In genomic region chr8:72277244-72277643, GRCm38 (mm10) we compare ENCODE assay signal across 16 mouse cellular contexts. TPM values are rescaled to one million over a fixed set of nuclear protein-coding genes. Genes with fewer than 3 reads are reported as not detected.
DNase-seq lines count a peak whose midpoint lies in the region; ATAC-seq lines count a peak whose summit lies in the region.
"Had no signal": no experiment of that assay in that cellular context is flagged by ENCODE, and none has a peak within 500 bp of the region (broad histone marks: within the 10 kb centered on the region; RNA-seq: fewer than 3 reads in every experiment).

No protein-coding gene starts in this region.

- H3K4me3 ChIP-seq in heart, embryonic 10.5 days: no peak overlapping the region
- H3K4me3 ChIP-seq in liver, embryonic 13.5 days (replicated peaks): no peak overlapping the region
- H3K4me3 ChIP-seq: embryonic facial prominence, embryonic 13.5 days; heart, embryonic 12.5 days; kidney, embryonic 15.5 days; lung, embryonic 15.5 days; megakaryocyte, embryonic 14.5 days; neural tube, embryonic 15.5 days had no signal

- DNase-seq in heart, embryonic 10.5 days (ENCODE audit: low spot score): no peak
- no peak for DNase-seq in heart, postnatal 25 days (ENCODE audit: low spot score)
- DNase-seq in liver, embryonic 13.5 days: no peak
- peak; percentile 51 to 65 for DNase-seq in natural killer cell, adult 2 months (ENCODE audit: low spot score in 2 of 2)
- no peak for DNase-seq in Muller cell, postnatal 12 days (ENCODE audit: inconsistent ontology term)
- no peak for DNase-seq in left cerebral cortex, postnatal 25 days (ENCODE audit: low spot score in 2 of 2)
- DNase-seq: adrenal gland, postnatal 25 days; cerebellum, postnatal 10 days had no signal

- 31% methylated on average over 3 of the region's 3 CpGs for WGBS in heart, embryonic 10.5 days
- WGBS in liver, embryonic 13.5 days (ENCODE audit: insufficient replicate concordance): 12% methylated on average over 3 of the region's 3 CpGs

- ATAC-seq in activated CD4-positive, CD25-positive, alpha-beta regulatory T cell, adult 4 months: peak; percentile 34
- peak; percentile 65 for ATAC-seq in liver, embryonic 13.5 days (ENCODE audit: low read depth)
- no peak for ATAC-seq in erythroblast, adult 5-6 weeks (replicated peaks; ENCODE audit: low FRiP score, poor library complexity, severe bottlenecking)

- 0 out of 2 replicates have a peak overlapping the region, but pooled peaks have one; percentile 26 for H3K27ac ChIP-seq in heart, embryonic 10.5 days
- H3K27ac ChIP-seq in liver, embryonic 13.5 days: no peak overlapping the region
- H3K27ac ChIP-seq: embryonic facial prominence, embryonic 13.5 days; kidney, embryonic 15.5 days; lung, embryonic 15.5 days; neural tube, embryonic 15.5 days had no signal

- H3K9ac ChIP-seq in liver, embryonic 13.5 days: no peak overlapping the region
- H3K9ac ChIP-seq: embryonic facial prominence, embryonic 13.5 days; heart, embryonic 12.5 days; kidney, embryonic 15.5 days; lung, embryonic 15.5 days; neural tube, embryonic 15.5 days had no signal

- H3K36me3 ChIP-seq in heart, embryonic 10.5 days: no peaks in the 10 kb centered on the region
- no peaks in the 10 kb centered on the region for H3K36me3 ChIP-seq in liver, embryonic 13.5 days
- H3K36me3 ChIP-seq: embryonic facial prominence, embryonic 13.5 days; heart, embryonic 12.5 days; kidney, embryonic 15.5 days; lung, embryonic 15.5 days; neural tube, embryonic 15.5 days had no signal

- no peak overlapping the region for H3K4me2 ChIP-seq in liver, embryonic 13.5 days
- H3K4me2 ChIP-seq: embryonic facial prominence, embryonic 13.5 days; heart, embryonic 12.5 days; kidney, embryonic 15.5 days; lung, embryonic 15.5 days; neural tube, embryonic 15.5 days had no signal

- intact Hi-C loops in heart, postnatal 25 days (cut with DNase I): loop anchor here (2.0 kb wide), 1 partner anchor 16 kb away; no protein-coding TSS in a partner anchor
- intact Hi-C loops in left cerebral cortex, postnatal 25 days (cut with DNase I): no loop called here

- no peaks in the 10 kb centered on the region for H3K27me3 ChIP-seq in heart, embryonic 10.5 days (ENCODE audit: insufficient read depth, poor library complexity, severe bottlenecking)
- peaks cover 5% of the 10 kb centered on the region; the same call in 1 of the 2 replicates for H3K27me3 ChIP-seq in liver, embryonic 13.5 days
- H3K27me3 ChIP-seq: embryonic facial prominence, embryonic 13.5 days; heart, embryonic 12.5 days; kidney, embryonic 15.5 days; lung, embryonic 15.5 days; neural tube, embryonic 15.5 days had no signal

- H3K9me3 ChIP-seq in heart, embryonic 10.5 days: no peaks in the 10 kb centered on the region
- H3K9me3 ChIP-seq in liver, embryonic 13.5 days (replicated peaks): no peaks in the 10 kb centered on the region
- H3K9me3 ChIP-seq: embryonic facial prominence, embryonic 13.5 days; kidney, embryonic 15.5 days; lung, embryonic 15.5 days; megakaryocyte, embryonic 14.5 days; neural tube, embryonic 15.5 days had no signal

- H3K4me1 ChIP-seq in heart, embryonic 10.5 days: peaks cover 8% of the 10 kb centered on the region
- peaks cover 22% of the 10 kb centered on the region for H3K4me1 ChIP-seq in liver, embryonic 13.5 days (replicated peaks)
- H3K4me1 ChIP-seq: embryonic facial prominence, embryonic 13.5 days; neural tube, embryonic 15.5 days had no signal

RNA-seq across cellular contexts. Expression of gene Gm10282, which starts 27.8 kb away (rescaled TPM):
- 19.8 and 23.4 TPM in 2 replicates for polyA plus RNA-seq in heart, embryonic 10.5 days (2016; fragmentation: Nextera tagmentation; extraction: Ambion mirVana)
- 10 to 100 TPM in 1 of 2 experiments, 1 to 10 TPM in 1; 7.6 to 10.1 TPM for total RNA-seq in heart, postnatal 25 days (2021)
- polyA plus RNA-seq in activated CD4-positive, CD25-positive, alpha-beta regulatory T cell, adult 4 months (2017; shearing (Covaris generic)): 10 to 100 TPM; 25.8 to 62.2 TPM
- 8.9 and 11.2 TPM in 2 replicates for polyA plus RNA-seq in liver, embryonic 13.5 days (2015; fragmentation: Nextera tagmentation; extraction: Ambion mirVana)
- 22.9 and 31.8 TPM in 2 replicates for total RNA-seq in erythroblast, adult 5-6 weeks (2015; ENCODE audit: low replicate concordance)
- 14.9 and 39.9 TPM in 2 replicates for total RNA-seq in erythroblast, adult 5-6 weeks (2017; ENCODE audit: low replicate concordance)
- 1 to 10 TPM; 6.1 to 7.0 TPM for total RNA-seq in left cerebral cortex, postnatal 25 days (2021)

RNA-seq across cellular contexts. Expression of gene Ap1m1, which starts 37.4 kb away (rescaled TPM):
- polyA plus RNA-seq in heart, embryonic 10.5 days (2016; fragmentation: Nextera tagmentation; extraction: Ambion mirVana): 129 and 131 TPM in 2 replicates
- 10 to 100 TPM; 44.0 to 46.1 TPM for total RNA-seq in heart, postnatal 25 days (2021)
- 100 to 1,000 TPM; 132 to 145 TPM for polyA plus RNA-seq in activated CD4-positive, CD25-positive, alpha-beta regulatory T cell, adult 4 months (2017; shearing (Covaris generic))
- 64.1 and 67.7 TPM in 2 replicates for polyA plus RNA-seq in liver, embryonic 13.5 days (2015; fragmentation: Nextera tagmentation; extraction: Ambion mirVana)
- 36.9 and 46.8 TPM in 2 replicates for total RNA-seq in erythroblast, adult 5-6 weeks (2015; ENCODE audit: low replicate concordance)
- total RNA-seq in erythroblast, adult 5-6 weeks (2017; ENCODE audit: low replicate concordance): 15.7 and 22.7 TPM in 2 replicates
- total RNA-seq in left cerebral cortex, postnatal 25 days (2021): 10 to 100 TPM; 84.5 to 91.3 TPM

RNA-seq across cellular contexts. Expression of gene Klf2, which starts 41.6 kb away (rescaled TPM):
- polyA plus RNA-seq in heart, embryonic 10.5 days (2016; fragmentation: Nextera tagmentation; extraction: Ambion mirVana): 12.8 and 14.1 TPM in 2 replicates
- total RNA-seq in heart, postnatal 25 days (2021): 10 to 100 TPM; 48.2 to 62.5 TPM
- polyA plus RNA-seq in activated CD4-positive, CD25-positive, alpha-beta regulatory T cell, adult 4 months (2017; shearing (Covaris generic)): 10 to 100 TPM; 27.6 to 39.0 TPM
- 2.1 and 2.9 TPM in 2 replicates for polyA plus RNA-seq in liver, embryonic 13.5 days (2015; fragmentation: Nextera tagmentation; extraction: Ambion mirVana)
- 8.1 and 11.7 TPM in 2 replicates for total RNA-seq in erythroblast, adult 5-6 weeks (2015; ENCODE audit: low replicate concordance)
- total RNA-seq in erythroblast, adult 5-6 weeks (2017; ENCODE audit: low replicate concordance): 3.4 and 4.6 TPM in 2 replicates
- total RNA-seq in left cerebral cortex, postnatal 25 days (2021): 10 to 100 TPM; 13.6 to 18.2 TPM

RNA-seq across cellular contexts. Expression of gene Fam32a, which starts 57.7 kb away (rescaled TPM):
- polyA plus RNA-seq in heart, embryonic 10.5 days (2016; fragmentation: Nextera tagmentation; extraction: Ambion mirVana): 43.4 and 55.4 TPM in 2 replicates
- total RNA-seq in heart, postnatal 25 days (2021): 10 to 100 TPM; 20.4 to 20.7 TPM
- 100 to 1,000 TPM in 1 of 2 experiments, 10 to 100 TPM in 1; 98.8 to 108 TPM for polyA plus RNA-seq in activated CD4-positive, CD25-positive, alpha-beta regulatory T cell, adult 4 months (2017; shearing (Covaris generic))
- 38.8 and 43.4 TPM in 2 replicates for polyA plus RNA-seq in liver, embryonic 13.5 days (2015; fragmentation: Nextera tagmentation; extraction: Ambion mirVana)
- total RNA-seq in erythroblast, adult 5-6 weeks (2015; ENCODE audit: low replicate concordance): 31.1 and 32.9 TPM in 2 replicates
- 30.3 and 36.4 TPM in 2 replicates for total RNA-seq in erythroblast, adult 5-6 weeks (2017; ENCODE audit: low replicate concordance)
- total RNA-seq in left cerebral cortex, postnatal 25 days (2021): 10 to 100 TPM; 54.4 to 54.8 TPM

Comparison
In these comparisons a context has a peak if more than half of its experiments do, and no peak if none do; other contexts are left out.
1. DNase-seq: peak in natural killer cell, adult 2 months (2 of 2); none in heart, embryonic 10.5 days (single experiment), heart, postnatal 25 days (single experiment), liver, embryonic 13.5 days (single experiment), Muller cell, postnatal 12 days (single experiment) and left cerebral cortex, postnatal 25 days (0 of 2).